Mouse (Mus musculus): ENCODE results near the gene 4930451I11Rik. TPM values are rescaled to one million over a fixed set of nuclear protein-coding genes. Genes with fewer than 3 reads are reported as not detected.

Gene 4930451I11Rik
- 0.65 TPM in 1 of 2 replicates, not detected in the other for polyA plus RNA-seq (2015; fragmentation: Nextera tagmentation; extraction: Ambion mirVana)

DNA sequence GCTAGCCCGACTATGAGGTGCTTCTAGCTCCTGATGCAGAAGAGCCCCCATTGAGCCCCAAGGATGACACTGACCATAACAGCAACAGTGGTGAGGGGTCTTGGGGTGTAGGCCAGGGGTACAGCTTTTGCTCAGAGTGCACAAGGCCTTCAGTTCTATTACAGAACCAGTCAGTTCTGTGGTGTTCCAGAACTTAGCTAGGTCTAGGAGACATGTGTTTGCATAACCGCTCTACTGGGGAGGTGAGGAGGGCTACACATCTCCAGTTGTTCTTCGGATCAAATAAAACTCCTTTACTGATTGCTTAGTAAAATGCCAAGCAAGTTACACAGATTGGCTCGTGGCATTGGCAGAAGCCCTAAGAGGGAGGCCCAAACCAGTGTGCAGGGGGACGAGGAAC lies at the start of gene 4930451I11Rik:
Gene 4930451I11Rik, minus strand, starts transcription at position 101 of the 400 bp plus-strand sequence.

DNA sequence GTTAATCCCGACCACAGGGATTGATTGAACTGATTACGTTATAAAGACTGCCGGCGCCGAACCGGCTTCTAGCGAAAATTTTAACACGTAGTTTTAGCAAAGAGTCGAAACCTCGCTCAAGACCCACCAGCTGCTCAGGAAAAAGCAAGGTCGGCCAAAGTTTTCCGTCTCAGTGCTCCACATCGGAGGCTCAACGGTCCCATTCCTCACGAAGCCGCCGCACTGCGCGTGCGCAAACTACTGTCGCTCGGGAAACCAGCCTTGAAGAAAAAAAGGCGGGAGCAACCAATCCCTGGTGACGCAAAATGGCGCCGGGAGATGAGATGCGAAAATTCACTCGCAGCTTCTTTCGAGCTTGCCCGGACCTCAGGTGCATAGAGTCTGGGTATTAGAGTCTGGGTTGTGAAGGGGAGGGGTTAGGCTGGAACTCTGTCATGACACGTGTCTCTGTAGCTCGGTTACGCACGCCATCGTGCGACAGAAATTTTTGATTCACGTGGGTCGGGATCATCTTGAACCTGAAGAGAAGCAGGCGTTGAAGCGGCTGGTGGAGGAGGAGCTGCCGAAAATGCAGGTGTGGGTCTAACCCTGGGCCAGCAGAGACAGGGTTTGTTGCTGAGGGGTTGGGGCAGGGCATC lies 30.8 kb upstream of the 4930451I11Rik start, which contains the start of gene Ino80e:
Gene Ino80e, minus strand, starts transcription at position 231 of the 638 bp plus-strand sequence.

GRCm38 (mm10) chr7:126861429-126862130 lies 30.1 kb upstream of the 4930451I11Rik start, which contains the start of gene Hirip3:
Gene Hirip3 (plus strand): TSS chr7:126861972.

GRCm38 (mm10) chr7:126847116-126847420 lies 15.6 kb upstream of the 4930451I11Rik start, which contains the start of gene Doc2a:
Gene Doc2a (plus strand): TSS chr7:126847416.

DNA sequence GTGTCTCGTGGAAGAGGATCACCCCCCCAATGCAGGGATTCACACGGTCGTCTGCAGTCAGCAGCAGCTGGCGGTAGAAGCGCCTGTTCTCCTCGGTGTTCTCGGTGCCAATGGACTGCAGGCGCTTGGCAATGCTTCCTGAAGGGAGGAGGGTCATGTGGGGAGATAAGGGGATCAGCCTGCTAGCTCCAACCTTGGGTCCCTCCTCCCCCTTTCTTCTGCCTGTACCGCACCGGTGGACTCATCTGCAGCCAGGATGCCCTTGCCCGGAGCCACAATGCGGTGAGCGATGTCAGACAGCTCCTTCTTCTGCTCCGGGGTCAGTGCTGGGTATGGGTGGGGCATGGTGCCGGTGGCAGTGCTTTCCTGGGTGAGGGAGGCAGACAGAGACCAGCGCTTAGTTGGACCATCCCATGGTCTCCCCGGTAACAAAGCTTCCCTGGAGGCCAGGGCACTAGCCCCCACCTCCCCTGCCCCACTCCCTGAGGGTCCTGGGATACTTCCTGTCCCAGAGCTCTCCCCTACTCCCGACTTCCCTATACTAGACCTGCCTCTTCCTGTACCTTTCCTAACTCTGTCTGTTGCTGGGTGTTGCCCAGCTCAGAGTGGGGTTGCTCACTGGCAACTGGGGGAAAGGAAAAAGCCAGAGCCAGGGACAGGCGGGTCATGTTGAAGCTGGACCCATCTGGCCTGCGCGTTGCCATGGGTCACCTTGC lies 33.9 kb downstream of the 4930451I11Rik start, which contains the start of gene Fam57b:
Gene Fam57b, plus strand, starts transcription at position 258 of the 716 bp plus-strand sequence.

DNA sequence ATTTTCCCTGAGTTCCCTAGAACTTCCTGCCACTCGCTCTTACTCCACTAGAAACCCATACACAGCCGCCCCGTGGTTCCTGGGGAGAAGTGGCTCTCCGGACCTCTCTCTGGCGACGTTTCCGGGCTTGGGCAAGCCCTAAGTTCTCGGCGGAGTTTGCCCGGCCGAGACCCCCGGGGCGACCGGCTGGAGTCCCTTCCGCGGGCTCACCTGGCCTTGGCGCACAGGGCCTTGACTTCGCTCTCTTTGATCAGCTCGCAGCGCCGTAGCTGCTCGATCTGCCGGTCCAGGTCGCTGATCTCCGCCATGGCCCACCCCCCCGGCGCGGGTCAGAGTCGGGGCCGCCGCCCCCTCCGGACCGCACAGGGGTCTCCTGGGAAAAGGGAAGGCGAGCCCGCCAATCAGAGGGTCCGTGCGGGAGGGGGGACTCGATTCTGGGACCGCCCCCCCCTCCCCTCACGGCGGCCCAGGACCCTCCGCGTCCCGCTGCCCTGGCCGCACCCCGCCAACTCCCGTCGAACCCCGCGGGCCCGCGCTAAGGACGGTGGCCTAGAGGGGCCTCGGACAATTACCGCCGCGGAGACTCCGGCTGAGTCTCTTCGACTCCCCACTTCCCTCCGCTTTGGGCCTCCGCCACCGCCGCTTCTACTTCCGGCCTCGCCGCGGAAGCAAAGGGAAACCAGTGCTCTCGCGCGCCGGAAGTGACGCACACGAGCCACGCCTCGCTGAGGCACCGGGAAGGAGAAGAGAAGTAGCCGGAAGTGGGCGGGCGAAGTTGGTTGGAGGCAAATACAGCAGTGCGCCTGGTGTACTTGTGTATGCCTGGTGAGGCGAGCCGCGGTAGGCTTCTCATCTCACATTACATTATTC lies 39.4 kb downstream of the 4930451I11Rik start, which contains the start of gene Ppp4c:
Gene Ppp4c, minus strand, starts transcription at position 646 of the 870 bp plus-strand sequence.

GRCm38 (mm10) chr7:126780971-126781635 lies 50.3 kb downstream of the 4930451I11Rik start, which contains the start of gene Tbx6:
Gene Tbx6 (plus strand): TSS chr7:126781483.

Other genes with a start within 250 kb of the 4930451I11Rik start
- gene Apobr, start 246.7 kb downstream of the 4930451I11Rik start, polyA plus RNA-seq (2015; fragmentation: Nextera tagmentation; extraction: Ambion mirVana), result 0.47 and 0.98 TPM in 2 replicates
- 27.0 and 28.3 TPM in 2 replicates for gene Cln3, start 245.8 kb downstream of the 4930451I11Rik start, polyA plus RNA-seq (2015; fragmentation: Nextera tagmentation; extraction: Ambion mirVana)
- gene Il27, start 236.7 kb downstream of the 4930451I11Rik start, polyA plus RNA-seq (2015; fragmentation: Nextera tagmentation; extraction: Ambion mirVana), result not detected in 2 replicates
- 22.9 and 33.6 TPM in 2 replicates for gene Nupr1, start 200.8 kb downstream of the 4930451I11Rik start, polyA plus RNA-seq (2015; fragmentation: Nextera tagmentation; extraction: Ambion mirVana)
- 44.2 and 55.6 TPM in 2 replicates for gene Sgf29, start 182.3 kb downstream of the 4930451I11Rik start, polyA plus RNA-seq (2015; fragmentation: Nextera tagmentation; extraction: Ambion mirVana)
- gene Sult1a1, start 155.2 kb downstream of the 4930451I11Rik start, polyA plus RNA-seq (2015; fragmentation: Nextera tagmentation; extraction: Ambion mirVana), result 14.9 and 22.4 TPM in 2 replicates
- 164 and 178 TPM in 2 replicates for gene Bola2, start 136.2 kb downstream of the 4930451I11Rik start, polyA plus RNA-seq (2015; fragmentation: Nextera tagmentation; extraction: Ambion mirVana)
- 12.0 and 12.8 TPM in 2 replicates for gene Slx1b, start 135.9 kb downstream of the 4930451I11Rik start, polyA plus RNA-seq (2015; fragmentation: Nextera tagmentation; extraction: Ambion mirVana)
- 109 and 127 TPM in 2 replicates for gene Coro1a, start 123.9 kb downstream of the 4930451I11Rik start, polyA plus RNA-seq (2015; fragmentation: Nextera tagmentation; extraction: Ambion mirVana)
- gene Mapk3, start 72.0 kb downstream of the 4930451I11Rik start, polyA plus RNA-seq (2015; fragmentation: Nextera tagmentation; extraction: Ambion mirVana), result 104 and 106 TPM in 2 replicates
- 1.1 and 1.2 TPM in 2 replicates for gene Gdpd3, start 65.3 kb downstream of the 4930451I11Rik start, polyA plus RNA-seq (2015; fragmentation: Nextera tagmentation; extraction: Ambion mirVana)
- 255 and 259 TPM in 2 replicates for gene Ypel3, start 54.7 kb downstream of the 4930451I11Rik start, polyA plus RNA-seq (2015; fragmentation: Nextera tagmentation; extraction: Ambion mirVana)
- 0.31 and 0.47 TPM in 2 replicates for gene Tbx6, start 50.2 kb downstream of the 4930451I11Rik start, polyA plus RNA-seq (2015; fragmentation: Nextera tagmentation; extraction: Ambion mirVana)
- gene Ppp4c, start 39.1 kb downstream of the 4930451I11Rik start, polyA plus RNA-seq (2015; fragmentation: Nextera tagmentation; extraction: Ambion mirVana), result 129 and 149 TPM in 2 replicates
- 43.9 and 56.4 TPM in 2 replicates for gene Fam57b, start 34.0 kb downstream of the 4930451I11Rik start, polyA plus RNA-seq (2015; fragmentation: Nextera tagmentation; extraction: Ambion mirVana)
- gene Doc2a, start 15.8 kb upstream of the 4930451I11Rik start, polyA plus RNA-seq (2015; fragmentation: Nextera tagmentation; extraction: Ambion mirVana), result 60.9 and 64.7 TPM in 2 replicates
- gene Hirip3, start 30.3 kb upstream of the 4930451I11Rik start, polyA plus RNA-seq (2015; fragmentation: Nextera tagmentation; extraction: Ambion mirVana), result 17.0 and 23.3 TPM in 2 replicates
- 78.5 and 82.2 TPM in 2 replicates for gene Ino80e, start 30.7 kb upstream of the 4930451I11Rik start, polyA plus RNA-seq (2015; fragmentation: Nextera tagmentation; extraction: Ambion mirVana)
- gene Taok2, start 53.1 kb upstream of the 4930451I11Rik start, polyA plus RNA-seq (2015; fragmentation: Nextera tagmentation; extraction: Ambion mirVana), result 39.4 and 47.0 TPM in 2 replicates
- 40.7 and 41.1 TPM in 2 replicates for gene Tmem219, start 91.3 kb upstream of the 4930451I11Rik start, polyA plus RNA-seq (2015; fragmentation: Nextera tagmentation; extraction: Ambion mirVana)
- gene Kctd13, start 97.2 kb upstream of the 4930451I11Rik start, polyA plus RNA-seq (2015; fragmentation: Nextera tagmentation; extraction: Ambion mirVana), result 129 and 134 TPM in 2 replicates
- gene Asphd1, start 117.9 kb upstream of the 4930451I11Rik start, polyA plus RNA-seq (2015; fragmentation: Nextera tagmentation; extraction: Ambion mirVana), result 13.0 and 20.5 TPM in 2 replicates
- gene Sez6l2, start 118.9 kb upstream of the 4930451I11Rik start, polyA plus RNA-seq (2015; fragmentation: Nextera tagmentation; extraction: Ambion mirVana), result 80.0 and 106 TPM in 2 replicates
- 137 and 157 TPM in 2 replicates for gene Cdipt, start 144.3 kb upstream of the 4930451I11Rik start, polyA plus RNA-seq (2015; fragmentation: Nextera tagmentation; extraction: Ambion mirVana)
- gene Cdiptos, start 144.5 kb upstream of the 4930451I11Rik start, polyA plus RNA-seq (2015; fragmentation: Nextera tagmentation; extraction: Ambion mirVana), result 0.50 and 1.1 TPM in 2 replicates
- gene Mvp, start 183.0 kb upstream of the 4930451I11Rik start, polyA plus RNA-seq (2015; fragmentation: Nextera tagmentation; extraction: Ambion mirVana), result 4.9 and 5.9 TPM in 2 replicates
- gene Pagr1b, start 184.8 kb upstream of the 4930451I11Rik start, polyA plus RNA-seq (2015; fragmentation: Nextera tagmentation; extraction: Ambion mirVana), result 0.70 TPM in 1 of 2 replicates, not detected in the other
- gene Pagr1a, start 185.7 kb upstream of the 4930451I11Rik start, polyA plus RNA-seq (2015; fragmentation: Nextera tagmentation; extraction: Ambion mirVana), result 23.1 and 63.2 TPM in 2 replicates
- 36.5 and 56.8 TPM in 2 replicates for gene Gm42742, start 189.5 kb upstream of the 4930451I11Rik start, polyA plus RNA-seq (2015; fragmentation: Nextera tagmentation; extraction: Ambion mirVana)
- gene Prrt2, start 189.6 kb upstream of the 4930451I11Rik start, polyA plus RNA-seq (2015; fragmentation: Nextera tagmentation; extraction: Ambion mirVana), result 128 and 150 TPM in 2 replicates
- 88.1 and 104 TPM in 2 replicates for gene Maz, start 195.4 kb upstream of the 4930451I11Rik start, polyA plus RNA-seq (2015; fragmentation: Nextera tagmentation; extraction: Ambion mirVana)
- gene Kif22, start 210.8 kb upstream of the 4930451I11Rik start, polyA plus RNA-seq (2015; fragmentation: Nextera tagmentation; extraction: Ambion mirVana), result 13.7 and 20.7 TPM in 2 replicates